Mouse (Mus musculus) embryonic facial prominence, embryonic 10.5 days (tissue): ENCODE results near the gene Tnik. TPM values are rescaled to one million over a fixed set of nuclear protein-coding genes. Genes with fewer than 3 reads are reported as not detected.

Experiments used
- DNase-seq: peaks from one replicate; pipeline ENCODE4 v3.0.0-alpha.2; 2017; ENCODE audit warnings: low spot score
- H3K27ac ChIP-seq: fragments of 300-500 bp; sonication (generic); replicated peaks from 2 replicates; pipeline ENCODE4 v1.5.1; 2016; ENCODE audit warnings: mild to moderate bottlenecking
- H3K27me3 ChIP-seq: fragments of 300-500 bp; sonication (generic); replicated peaks from 2 replicates; pipeline ENCODE4 v1.6.1; 2016; ENCODE audit warnings: low read depth, mild to moderate bottlenecking; ENCODE audit not compliant: poor library complexity, severe bottlenecking
- H3K36me3 ChIP-seq: fragments of 300-500 bp; sonication (generic); replicated peaks from 2 replicates; pipeline ENCODE4 v1.6.1; 2016; ENCODE audit warnings: mild to moderate bottlenecking, moderate library complexity
- H3K4me1 ChIP-seq: fragments of 300-500 bp; sonication (generic); 2 replicates; pipeline ENCODE4 v1.6.1; 2016
- H3K4me3 ChIP-seq: fragments of 300-500 bp; sonication (generic); 2 replicates; pipeline ENCODE4 v1.5.1; 2016; ENCODE audit warnings: mild to moderate bottlenecking, moderate library complexity
- H3K9me3 ChIP-seq: fragments of 300-500 bp; sonication (generic); 2 replicates; pipeline ENCODE4 v1.6.1; 2016; ENCODE audit warnings: mild to moderate bottlenecking
- WGBS: fragments of 180-500 bp; shearing (Covaris S2); methylation state at CpG from one replicate; pipeline ENCODE4 v1.1.7; 2016; 5-methylcytosine and 5-hydroxymethylcytosine counted together
- polyA plus RNA-seq: library from polyadenylated mRNA; unstranded; fragments of >200 nt; fragmentation: Nextera tagmentation; extraction: Ambion mirVana; gene quantifications from 2 replicates; pipeline ENCODE4 v1.2.1, GENCODE M21; 2016

The Tnik gene
- polyA plus RNA-seq, 1 experiment from 2014 or later: 12.8 TPM

DNA sequence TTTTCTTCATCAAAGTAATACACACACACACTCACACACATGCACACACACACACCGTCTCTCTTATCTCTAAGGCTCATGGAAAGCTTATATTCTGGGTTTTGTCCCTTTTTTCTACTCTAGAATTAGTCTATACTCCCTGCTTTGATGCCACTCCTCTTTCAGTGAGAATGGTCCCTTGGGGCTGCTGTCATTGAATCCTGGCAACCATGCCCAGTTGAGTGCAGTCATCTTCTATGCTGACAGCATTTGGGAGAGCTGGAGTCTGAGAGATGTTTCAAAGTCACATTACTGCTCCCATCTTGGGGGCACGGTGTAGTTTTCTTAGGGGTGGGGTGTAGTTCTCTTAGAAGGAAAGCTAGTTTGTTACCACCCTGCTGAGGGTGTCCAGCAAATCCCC, 6.7 kb downstream of the Tnik start:
- no peak for DNase-seq
- Histone ChIP-seq H3K27me3 (peaks cover 18% of the 10 kb centered on the region), H3K4me3 (no peak overlapping the region), H3K9me3 (no peaks in the 10 kb centered on the region), H3K36me3 (no peaks in the 10 kb centered on the region), H3K27ac (no peak overlapping the region), H3K4me1 (peaks cover 36% of the 10 kb centered on the region)
- WGBS: 60% methylated on average over 2 of the region's 2 CpGs

DNA sequence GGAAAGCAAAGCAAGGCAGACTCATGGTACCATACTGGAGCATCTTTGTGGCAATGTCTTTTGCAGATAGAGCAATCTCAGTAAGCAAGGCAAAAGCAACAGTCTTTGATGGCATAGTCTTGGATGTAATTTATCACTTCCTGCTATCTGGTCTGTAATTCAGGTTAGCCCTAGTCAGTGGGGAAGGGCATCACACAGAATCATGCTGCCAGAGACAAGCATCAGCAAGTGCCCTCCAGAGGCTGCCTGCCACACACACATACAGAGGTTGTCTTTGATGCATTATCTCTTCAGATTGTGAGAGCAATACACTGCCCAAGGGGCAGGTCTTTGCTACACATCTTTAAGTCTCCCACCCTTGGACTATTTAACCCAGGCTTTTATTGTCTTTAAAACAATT, 8.9 kb downstream of the Tnik start:
- Histone ChIP-seq H3K9me3 (no peaks in the 10 kb centered on the region), H3K27me3 (0 out of 2 replicates have a peak, but pooled peaks cover 5% of the 10 kb centered on the region), H3K27ac (no peak overlapping the region), H3K4me3 (no peak overlapping the region), H3K4me1 (peaks cover 25% of the 10 kb centered on the region), H3K36me3 (no peaks in the 10 kb centered on the region)
- no peak for DNase-seq

DNA sequence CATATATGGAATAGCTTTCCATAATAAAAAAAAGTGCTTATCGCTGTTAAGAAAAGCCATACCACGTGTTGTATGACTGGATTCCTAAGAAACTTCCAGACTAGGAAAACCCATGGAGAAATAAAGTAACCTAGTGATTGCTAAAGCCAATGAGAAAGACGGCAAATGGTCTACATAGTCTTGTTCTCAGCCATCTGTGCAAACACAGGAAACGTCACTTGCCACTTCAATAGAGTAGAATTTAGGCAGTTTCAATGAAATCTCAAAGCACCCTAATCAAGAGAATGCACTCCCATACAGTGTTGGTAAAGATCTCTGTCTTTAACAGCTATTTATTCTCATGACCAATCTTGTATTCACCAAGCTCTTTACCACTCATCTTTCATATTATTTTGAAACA, 11.7 kb downstream of the Tnik start:
- Histone ChIP-seq H3K27ac (no peak overlapping the region), H3K4me3 (no peak overlapping the region), H3K27me3 (0 out of 2 replicates have a peak, but pooled peaks cover 5% of the 10 kb centered on the region), H3K36me3 (no peaks in the 10 kb centered on the region), H3K4me1 (peaks cover 6% of the 10 kb centered on the region), H3K9me3 (no peaks in the 10 kb centered on the region)
- no peak for DNase-seq
- 85% methylated on average over 4 of the region's 4 CpGs for WGBS

DNA sequence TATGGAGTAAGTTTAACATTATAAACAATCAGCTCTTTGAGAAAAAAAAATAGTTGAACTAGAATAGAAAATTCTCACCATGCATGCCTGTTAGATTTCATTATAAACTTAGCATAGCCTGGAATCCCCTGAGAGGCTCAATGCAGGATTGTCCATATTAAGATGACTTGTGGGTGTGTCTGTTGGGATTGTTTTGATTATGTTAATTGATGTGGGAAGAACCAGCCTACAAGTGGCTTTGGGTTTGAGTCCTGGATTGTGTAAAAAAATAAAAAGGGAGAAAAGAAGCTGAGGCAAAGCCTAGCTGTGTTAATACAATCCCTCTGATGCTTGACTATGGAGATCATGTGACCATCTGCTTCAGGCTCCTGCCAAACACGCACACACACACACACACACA, 26.7 kb downstream of the Tnik start:
- WGBS: 75% methylated on average over 1 of the region's 1 CpGs
- no peaks in the 10 kb centered on the region for H3K27me3 ChIP-seq

DNA sequence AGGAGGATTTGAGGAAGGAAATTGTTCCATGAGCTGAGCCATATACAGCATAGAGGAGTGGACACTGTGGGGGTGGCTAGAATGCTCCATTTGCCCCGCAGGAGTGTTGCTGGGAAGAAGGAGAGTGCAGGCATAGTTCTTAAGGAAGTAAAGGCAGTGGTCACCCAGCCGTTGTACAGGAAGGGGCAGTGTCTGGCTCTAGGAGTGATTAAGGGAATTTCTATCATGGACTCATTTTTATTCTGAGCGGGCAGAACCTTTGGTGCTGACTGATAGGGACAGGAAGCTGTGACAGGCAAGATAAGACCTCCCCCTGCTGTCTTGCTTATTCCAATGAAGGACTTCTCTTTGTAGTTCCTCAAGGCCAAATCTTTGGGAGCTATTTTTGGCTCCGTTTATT, 38.4 kb downstream of the Tnik start:
- Histone ChIP-seq H3K9me3 (no peaks in the 10 kb centered on the region), H3K4me1 (0 out of 2 replicates have a peak, but pooled peaks cover 2% of the 10 kb centered on the region), H3K36me3 (no peaks in the 10 kb centered on the region), H3K27me3 (no peaks in the 10 kb centered on the region), H3K27ac (no peak overlapping the region), H3K4me3 (no peak overlapping the region)
- DNase-seq: no peak
- WGBS: 77% methylated on average over 4 of the region's 4 CpGs

More for the DNA sequence above, 26.7 kb downstream of the Tnik start:
- Histone ChIP-seq H3K9me3 (no peaks in the 10 kb centered on the region), H3K4me1 (no peaks in the 10 kb centered on the region), H3K4me3 (no peak overlapping the region), H3K27ac (no peak overlapping the region), H3K36me3 (no peaks in the 10 kb centered on the region)
- no peak for DNase-seq

DNA sequence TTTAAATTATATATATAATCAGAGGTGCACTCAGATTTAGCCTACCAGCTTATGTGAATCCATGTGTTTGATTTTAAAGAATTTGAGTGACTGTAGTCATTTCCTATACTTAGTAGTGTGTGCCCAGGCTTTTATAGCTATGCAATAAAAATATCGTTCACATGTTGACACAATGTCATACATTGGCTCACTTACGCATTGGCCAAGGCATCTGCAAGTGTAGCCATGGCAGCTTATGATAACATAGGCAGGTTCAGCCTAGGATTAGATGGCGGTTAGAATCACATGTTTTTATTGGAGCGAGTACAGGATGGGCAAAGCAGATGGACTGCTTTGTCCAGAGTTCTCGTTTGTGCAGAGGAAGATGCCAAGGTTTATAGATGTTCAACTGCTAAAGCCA, 40.9 kb downstream of the Tnik start:
- DNase-seq: no peak
- WGBS: 93% methylated on average over 5 of the region's 5 CpGs
- Histone ChIP-seq H3K4me3 (no peak overlapping the region), H3K9me3 (no peaks in the 10 kb centered on the region), H3K36me3 (no peaks in the 10 kb centered on the region), H3K27me3 (no peaks in the 10 kb centered on the region), H3K27ac (no peak overlapping the region), H3K4me1 (no peaks in the 10 kb centered on the region)

DNA sequence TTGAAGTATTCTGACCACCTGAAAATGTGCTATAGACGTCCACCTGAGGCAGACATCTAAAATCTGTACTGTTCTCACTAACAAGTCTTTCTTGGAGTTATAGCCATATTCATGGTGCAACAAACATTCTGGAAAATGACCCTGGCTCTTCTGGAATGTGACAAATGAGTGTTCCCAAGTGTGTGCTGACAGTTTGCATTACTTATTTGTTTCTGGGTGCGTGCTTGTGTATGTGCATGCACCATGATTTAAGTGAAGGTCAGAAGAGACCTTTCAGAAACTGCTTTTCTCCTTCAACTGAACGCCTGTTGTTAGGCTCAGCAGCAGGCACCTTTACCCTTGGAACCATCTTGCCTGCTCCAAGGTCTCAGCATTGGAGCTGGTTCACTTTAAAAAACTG, 43.8 kb downstream of the Tnik start:
- Histone ChIP-seq H3K4me3 (no peak overlapping the region), H3K27me3 (no peaks in the 10 kb centered on the region), H3K4me1 (no peaks in the 10 kb centered on the region), H3K9me3 (no peaks in the 10 kb centered on the region), H3K27ac (no peak overlapping the region), H3K36me3 (no peaks in the 10 kb centered on the region)
- 81% methylated on average over 3 of the region's 3 CpGs for WGBS
- DNase-seq: no peak

DNA sequence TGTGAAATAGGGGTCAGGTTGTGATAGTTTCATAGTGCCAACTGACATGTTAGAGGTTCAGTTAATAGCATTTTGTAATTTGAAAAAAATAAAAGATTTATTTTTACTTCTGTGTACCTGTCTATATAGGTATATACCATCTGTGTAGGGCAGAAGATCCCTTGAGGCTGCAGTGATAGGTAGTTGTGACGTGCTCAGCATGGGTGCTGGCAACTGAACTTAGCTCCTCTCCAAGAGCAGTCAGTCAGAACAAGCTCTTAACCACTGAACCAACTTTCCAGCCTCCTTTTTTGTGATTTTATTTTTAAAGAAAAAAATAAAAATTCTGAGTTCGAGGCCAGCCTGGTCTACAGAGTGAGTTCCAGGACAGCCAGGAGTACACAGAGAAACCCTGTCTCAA, 51.4 kb downstream of the Tnik start:
- H3K36me3 ChIP-seq: no peaks in the 10 kb centered on the region
- no peaks in the 10 kb centered on the region for H3K9me3 ChIP-seq
- no peak overlapping the region for H3K27ac ChIP-seq
- no peak for DNase-seq
- WGBS: 86% methylated on average over 2 of the region's 2 CpGs
- H3K27me3 ChIP-seq: no peaks in the 10 kb centered on the region
- no peaks in the 10 kb centered on the region for H3K4me1 ChIP-seq
- no peak overlapping the region for H3K4me3 ChIP-seq

DNA sequence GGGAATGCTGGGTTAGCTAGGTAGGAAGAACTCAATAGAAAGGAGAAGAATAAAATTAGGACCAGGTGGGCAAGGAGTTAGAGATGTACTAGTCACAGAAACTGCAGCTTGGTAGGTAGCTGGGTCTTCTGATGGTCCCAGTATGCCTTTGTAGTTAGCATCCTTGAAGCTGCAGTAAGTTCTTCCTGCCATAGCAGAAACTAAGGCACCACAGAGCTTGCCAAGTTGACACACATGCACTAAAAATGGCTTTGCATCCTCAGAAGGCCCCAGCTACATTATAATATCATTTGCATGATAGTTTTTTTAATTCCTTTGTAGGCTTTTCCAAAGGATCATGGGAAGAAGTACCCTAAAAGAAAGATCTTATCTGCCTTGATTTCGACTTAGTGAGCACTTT, 54.3 kb downstream of the Tnik start:
- Histone ChIP-seq H3K4me3 (no peak overlapping the region), H3K4me1 (peaks cover 6% of the 10 kb centered on the region; the same call in 1 of the 2 replicates), H3K27ac (no peak overlapping the region), H3K9me3 (no peaks in the 10 kb centered on the region), H3K27me3 (no peaks in the 10 kb centered on the region), H3K36me3 (no peaks in the 10 kb centered on the region)
- no peak for DNase-seq
- 88% methylated on average over 1 of the region's 1 CpGs for WGBS

DNA sequence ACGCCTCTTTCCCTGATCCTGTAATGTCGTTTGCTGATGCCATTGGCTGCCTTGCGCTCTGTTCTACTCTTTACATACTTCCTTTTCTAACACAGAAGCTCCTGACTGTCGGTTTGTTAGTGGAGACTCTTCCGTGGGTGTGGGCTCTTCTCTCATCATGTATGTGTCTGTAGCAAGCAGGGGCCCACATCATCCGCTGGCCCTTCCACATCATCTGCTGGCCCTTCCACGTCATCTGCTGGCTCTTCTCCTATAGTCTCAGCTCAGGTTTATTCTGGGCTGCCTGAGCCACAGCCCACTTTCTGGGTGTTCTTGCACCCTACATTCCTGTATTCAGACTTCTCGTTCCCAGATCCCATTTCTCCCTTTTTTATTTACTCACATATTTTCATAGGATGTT, 58.6 kb downstream of the Tnik start:
- H3K9me3 ChIP-seq: no peaks in the 10 kb centered on the region
- no peak overlapping the region for H3K4me3 ChIP-seq
- no peaks in the 10 kb centered on the region for H3K36me3 ChIP-seq
- H3K27ac ChIP-seq: no peak overlapping the region
- H3K27me3 ChIP-seq: no peaks in the 10 kb centered on the region
- H3K4me1 ChIP-seq: peaks cover 6% of the 10 kb centered on the region; the same call in 1 of the 2 replicates
- no peak for DNase-seq
- WGBS: 89% methylated on average over 8 of the region's 8 CpGs

DNA sequence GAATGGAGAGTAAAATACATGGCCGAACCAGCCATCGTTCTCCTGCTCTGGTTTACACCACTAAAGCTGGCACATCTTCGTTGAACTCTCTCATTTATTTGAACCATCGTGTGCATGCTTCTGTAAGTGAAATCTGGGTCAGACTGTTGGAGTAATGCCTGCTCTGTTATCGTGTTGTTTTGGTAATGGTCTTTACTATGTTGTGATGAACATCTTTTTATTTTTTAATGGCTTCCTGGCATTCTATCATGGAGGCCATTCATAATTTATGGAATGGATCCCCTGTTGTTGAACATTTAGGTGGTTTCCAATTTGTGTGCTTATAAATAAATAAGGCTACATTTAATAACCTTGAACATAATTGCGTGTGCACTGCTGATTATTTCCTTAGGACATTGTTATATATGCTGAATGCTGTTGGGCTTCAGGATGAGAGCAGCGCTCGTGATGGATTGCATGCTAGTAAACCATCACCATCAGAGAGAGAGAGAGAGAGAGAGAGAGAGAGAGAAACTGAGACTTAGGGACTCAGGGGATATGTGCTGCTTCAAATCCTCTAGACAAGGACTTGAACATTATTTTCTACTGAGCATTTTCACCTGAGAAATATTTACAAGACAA, 62.7 kb downstream of the Tnik start:
- Histone ChIP-seq H3K36me3 (no peaks in the 10 kb centered on the region), H3K4me3 (no peak overlapping the region), H3K9me3 (no peaks in the 10 kb centered on the region), H3K27me3 (no peaks in the 10 kb centered on the region), H3K27ac (no peak overlapping the region), H3K4me1 (peaks cover 6% of the 10 kb centered on the region; the same call in 1 of the 2 replicates)
- 93% methylated on average over 8 of the region's 8 CpGs for WGBS
- no peak for DNase-seq

DNA sequence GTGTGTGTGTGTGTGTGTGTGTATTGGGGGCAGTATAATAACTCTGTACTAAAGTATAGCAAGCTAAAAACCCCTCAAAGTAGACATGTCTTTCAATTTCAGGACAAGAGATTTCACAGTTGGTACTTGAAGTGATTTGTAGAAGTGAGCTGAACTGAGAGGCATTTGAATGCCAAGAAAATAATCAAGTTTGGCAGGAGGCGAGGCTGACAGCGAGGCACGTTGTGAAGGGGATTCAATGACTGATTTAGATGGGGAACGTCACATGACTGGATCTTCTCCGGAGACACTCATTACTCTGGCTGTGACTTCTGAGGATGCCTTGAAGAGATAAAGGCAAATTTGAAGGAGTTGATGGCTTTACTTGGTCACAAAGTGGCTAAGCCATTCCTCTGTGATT, 69.3 kb downstream of the Tnik start:
- DNase-seq: no peak
- no peaks in the 10 kb centered on the region for H3K9me3 ChIP-seq
- no peak overlapping the region for H3K4me3 ChIP-seq
- H3K36me3 ChIP-seq: no peaks in the 10 kb centered on the region
- peaks cover 4% of the 10 kb centered on the region; the same call in 1 of the 2 replicates for H3K4me1 ChIP-seq
- whole genome bisulfite sequencing: 79% methylated on average over 5 of the region's 5 CpGs
- H3K27ac ChIP-seq: no peak overlapping the region
- no peaks in the 10 kb centered on the region for H3K27me3 ChIP-seq

DNA sequence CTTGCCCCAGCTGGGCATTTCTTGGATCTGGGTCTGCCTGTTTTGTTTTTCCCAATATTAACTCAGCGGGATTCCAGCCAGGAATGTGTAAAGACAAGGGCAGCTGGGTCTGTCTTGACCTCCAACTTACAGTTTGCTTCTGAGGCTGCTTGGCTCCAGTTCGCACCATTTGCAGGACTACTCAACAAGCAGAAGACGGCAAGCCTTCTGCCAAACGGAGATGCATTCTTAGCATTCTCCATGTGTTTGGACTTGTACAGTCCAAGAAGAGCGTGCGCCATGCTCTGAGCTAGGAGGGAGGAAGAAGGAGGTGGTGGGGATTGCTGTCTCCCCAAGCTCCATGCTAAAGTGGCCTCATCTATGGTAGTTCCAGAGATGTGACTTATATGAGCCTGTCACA, 70.9 kb downstream of the Tnik start:
- 81% methylated on average over 6 of the region's 6 CpGs for WGBS
- Histone ChIP-seq H3K9me3 (no peaks in the 10 kb centered on the region), H3K36me3 (no peaks in the 10 kb centered on the region), H3K27me3 (no peaks in the 10 kb centered on the region), H3K27ac (no peak overlapping the region), H3K4me1 (peaks cover 4% of the 10 kb centered on the region; the same call in 1 of the 2 replicates), H3K4me3 (no peak overlapping the region)
- DNase-seq: no peak
